Mouse (Mus musculus): Measurements from ENCODE around the gene Acvr1.

GRCm38 (mm10) chr2:58350657-58351056 lies 216.3 kb downstream of the Acvr1 start:
- TF ChIP-seq CTCF (IDR thresholded peaks at IDR 0.05; ENCODE audit: low read depth) (no peak), EP300 (optimal IDR thresholded peaks at IDR 0.05) (no peak)
